Mouse (Mus musculus) thymus, postnatal 10 days (tissue): Measurements from ENCODE around the gene Blm.

Source experiments
- DNase-seq, 2 experiments: peaks; one replicate each; pipeline ENCODE4 v3.0.0; 2021; ENCODE audit warnings: low spot score in 2 of 2

Blm gene

GRCm38 (mm10) chr7:80535009-80535744 lies at the start of gene Blm:
Gene Blm (minus strand): TSS chr7:80535119.
- DNase-seq = peak; percentile 96

- DNase-seq = peak in 1 of 2 experiments; percentile 49
Measured at GRCm38 (mm10) chr7:80583981-80584380, 49.1 kb upstream of the Blm start.

DNA sequence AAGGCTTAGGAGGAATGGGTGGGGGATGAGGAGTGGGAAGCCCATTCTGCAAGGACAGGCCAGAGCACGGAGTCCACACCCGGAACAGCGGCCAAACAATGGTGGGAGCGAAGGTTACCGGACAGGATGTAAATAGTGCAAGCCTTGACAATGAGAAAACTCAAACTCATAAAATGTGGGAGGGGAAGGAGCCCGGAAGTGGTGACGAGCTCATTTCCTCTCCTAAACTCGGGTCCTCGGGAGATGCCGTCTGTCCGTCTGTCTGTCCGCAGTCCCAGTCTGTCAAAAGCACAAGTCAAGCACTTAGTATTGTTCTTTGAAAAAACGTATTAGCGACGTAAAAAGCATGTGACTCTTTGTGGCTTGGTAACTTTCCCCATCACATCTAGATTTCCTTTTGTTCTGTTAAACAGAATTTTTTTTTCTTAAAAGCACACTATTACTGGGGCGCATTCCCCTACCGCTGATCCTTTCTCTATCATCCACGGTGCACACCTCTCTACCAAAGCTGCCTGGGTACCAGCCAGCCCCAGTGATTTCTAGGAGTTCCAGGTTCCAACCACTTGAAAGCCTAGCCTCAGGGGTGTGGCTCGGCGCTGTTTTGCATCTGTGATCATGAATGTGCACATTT lies 48.0 kb upstream of the Blm start:
- DNase-seq = peak in 1 of 2 experiments; percentile 26

DNA sequence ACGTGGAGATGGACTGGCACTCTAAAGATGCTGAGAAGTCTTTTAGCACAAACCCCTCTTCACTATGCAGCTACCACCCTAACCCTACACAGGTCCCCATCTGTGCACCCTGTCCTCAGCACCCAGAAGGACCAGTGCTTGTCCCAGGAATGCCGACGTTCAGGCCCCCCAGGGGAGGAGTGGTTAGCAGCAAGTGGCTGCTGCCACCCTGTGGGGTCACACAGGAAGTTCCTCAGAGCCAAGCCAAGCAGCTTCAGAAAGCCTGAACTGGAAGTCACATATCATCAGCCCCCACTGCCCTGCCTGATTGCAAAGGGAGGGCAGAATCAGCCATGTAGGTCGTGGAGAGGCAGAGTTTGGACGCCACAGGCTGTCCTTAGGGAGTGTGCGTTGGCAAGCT lies 45.4 kb upstream of the Blm start:
- DNase-seq = peak in 1 of 2 experiments; percentile 35

GRCm38 (mm10) chr7:80577417-80577980 lies 42.6 kb upstream of the Blm start:
- no peak for DNase-seq

DNA sequence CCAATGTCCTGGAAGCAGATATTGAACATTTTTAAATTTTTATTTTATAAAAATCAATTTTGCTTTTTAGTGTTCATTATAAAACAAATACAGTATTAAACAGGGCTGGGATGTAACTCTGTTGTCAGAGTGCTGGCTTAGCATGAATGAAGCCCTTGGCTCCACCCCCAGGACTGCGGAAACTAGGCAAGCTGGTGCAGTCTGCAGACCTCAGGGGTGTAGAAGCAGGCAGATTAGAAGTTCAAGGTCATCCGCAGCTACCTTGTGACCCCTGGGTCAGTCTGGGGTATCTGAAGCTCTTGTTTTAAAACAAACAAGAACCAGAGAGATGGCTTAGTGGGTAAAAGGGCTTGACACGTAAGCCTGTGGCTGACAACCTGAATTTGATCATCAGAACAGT lies 41.7 kb upstream of the Blm start:
- no peak for DNase-seq

DNA sequence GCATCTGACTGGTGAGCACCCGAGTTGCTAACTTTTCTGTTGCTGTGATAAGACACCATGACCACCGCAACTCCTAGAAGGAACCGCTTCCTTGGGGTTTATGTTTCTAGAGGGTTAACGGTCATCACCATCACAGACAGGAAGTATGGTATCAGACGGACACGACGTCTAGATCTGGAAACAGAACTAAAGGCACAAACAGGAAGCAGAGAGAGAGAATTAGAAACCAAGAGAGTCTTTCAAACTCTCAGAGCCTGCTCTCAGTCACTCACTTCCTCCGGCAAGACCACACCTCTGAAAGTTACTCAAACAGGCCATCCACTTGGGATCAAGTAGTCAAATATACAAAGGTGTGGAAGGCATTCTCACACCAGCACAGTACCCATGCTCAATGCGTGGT lies 40.8 kb upstream of the Blm start:
- DNase-seq = no peak

DNA sequence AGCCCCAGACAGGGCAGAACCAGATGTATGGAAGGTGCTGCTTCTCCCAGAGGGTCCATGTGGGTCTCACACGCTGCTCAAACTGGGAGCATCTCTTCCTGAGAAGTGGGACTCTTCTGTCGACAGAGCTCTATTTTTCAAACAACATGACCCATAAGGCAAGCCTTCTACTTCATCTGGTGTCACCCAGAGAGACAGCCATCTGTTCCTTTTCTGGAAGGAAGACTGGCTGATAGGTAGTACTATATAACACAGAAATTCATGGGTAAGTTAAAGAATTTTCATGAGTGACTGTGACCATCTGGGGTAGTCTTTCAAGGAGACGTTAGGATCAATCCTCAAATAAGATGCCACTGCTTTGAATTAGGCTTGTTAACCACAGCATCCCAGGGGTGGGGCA lies 38.2 kb upstream of the Blm start:
- DNase-seq = no peak

DNA sequence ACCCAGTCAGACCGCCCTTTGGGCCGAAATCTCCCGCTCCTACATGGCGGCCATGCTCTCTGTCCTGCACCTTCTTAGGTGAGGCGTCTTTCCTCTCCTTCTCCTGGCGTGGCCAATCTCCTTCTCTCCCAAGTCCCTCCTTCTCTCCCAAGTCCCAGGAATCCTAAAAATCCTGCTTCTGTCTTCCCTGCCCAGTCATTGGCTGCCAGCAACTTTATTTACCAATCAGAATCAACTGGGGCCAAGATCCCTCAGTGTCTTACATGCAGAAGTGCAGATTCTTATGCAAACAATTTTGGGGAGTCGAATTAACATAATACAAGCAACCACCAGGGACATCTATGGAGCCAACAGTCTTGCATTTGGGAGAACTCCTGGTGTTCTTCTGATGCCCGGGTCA lies 33.1 kb upstream of the Blm start:
- DNase-seq = no peak

DNA sequence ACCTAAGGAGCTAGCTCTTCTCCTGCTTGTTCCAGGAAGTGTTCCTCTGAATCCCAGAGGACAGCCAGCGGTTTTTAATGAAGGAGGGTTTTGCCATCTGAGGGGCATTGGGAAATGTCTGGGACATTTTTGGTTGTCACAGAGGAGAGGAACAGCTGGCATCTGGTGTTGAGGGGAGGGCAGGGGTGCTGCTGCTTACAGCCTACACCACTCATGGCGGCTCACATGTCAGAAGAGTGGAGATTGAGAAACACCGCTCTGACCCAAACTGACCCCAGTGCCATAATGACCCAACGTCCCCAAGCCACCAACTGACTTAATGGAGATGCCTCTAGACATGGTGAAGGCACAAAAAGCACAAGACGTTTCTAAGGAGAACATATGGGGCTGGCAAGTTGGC lies 27.0 kb upstream of the Blm start:
- no peak for DNase-seq

DNA sequence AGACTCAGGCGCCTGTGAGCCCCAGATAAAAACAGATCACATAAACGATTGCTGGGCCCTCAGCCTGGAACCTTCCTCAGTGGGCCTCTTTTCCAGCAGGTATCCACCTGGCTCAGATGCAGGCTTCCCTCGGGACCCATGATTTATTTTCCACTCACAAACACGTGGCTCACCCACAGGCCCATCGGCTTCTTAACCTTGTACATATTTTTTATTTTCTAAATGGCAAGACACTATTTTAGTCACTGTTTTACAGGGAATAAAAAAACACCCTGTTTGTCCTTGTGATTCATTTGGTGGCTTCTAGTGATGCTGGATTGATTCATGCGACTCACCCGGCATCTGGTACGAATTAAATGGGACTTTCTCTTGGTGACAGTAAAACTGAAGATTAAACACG lies 26.4 kb upstream of the Blm start:
- DNase-seq = no peak

DNA sequence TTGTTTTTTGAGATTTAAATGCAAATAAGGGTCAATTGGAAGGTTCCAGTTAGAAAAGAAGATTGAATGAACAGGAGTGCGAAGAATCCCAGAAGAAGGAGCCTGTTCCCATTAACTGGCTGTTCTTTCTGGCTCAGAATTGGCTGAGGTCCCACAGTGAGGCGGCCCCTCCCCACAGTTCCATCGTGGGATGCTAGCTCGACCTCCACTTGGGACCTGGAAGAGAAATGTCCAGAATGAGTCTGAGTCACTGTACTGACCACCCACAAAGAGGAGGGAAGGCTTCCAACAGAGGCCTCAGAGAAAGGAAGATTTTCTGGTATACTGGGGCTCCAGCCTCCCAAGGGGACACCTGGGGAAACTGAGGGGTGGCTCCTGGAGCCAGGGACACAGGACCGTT lies 23.7 kb upstream of the Blm start:
- no peak for DNase-seq

DNA sequence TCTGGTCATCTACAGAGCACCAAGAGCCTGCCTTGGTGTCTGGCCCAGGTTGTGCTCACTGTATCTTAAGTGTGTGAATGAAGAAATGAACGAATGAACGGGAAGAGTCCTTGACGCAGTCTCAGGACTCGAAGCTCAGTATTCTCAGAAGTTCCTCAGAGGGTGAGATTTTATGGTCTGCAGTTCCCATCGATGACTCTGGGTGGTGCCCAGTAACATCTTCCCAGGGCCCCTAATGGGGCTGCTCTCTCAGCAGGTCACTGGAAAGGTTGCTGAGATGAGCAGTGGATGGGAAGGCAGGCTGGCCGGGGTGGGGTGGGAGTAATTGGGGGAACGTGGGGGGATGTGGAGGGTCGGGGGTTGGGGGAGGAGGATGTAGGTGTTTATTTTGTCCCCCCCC lies 23.2 kb upstream of the Blm start:
- DNase-seq = peak in 1 of 2 experiments; percentile 19

- no peak for DNase-seq
Measured at GRCm38 (mm10) chr7:80557161-80557560, 22.2 kb upstream of the Blm start.

- no peak for DNase-seq
Measured at GRCm38 (mm10) chr7:80556166-80556565, 21.2 kb upstream of the Blm start.

- DNase-seq = peak in 1 of 2 experiments; percentile 18
Measured at GRCm38 (mm10) chr7:80555146-80555545, 20.2 kb upstream of the Blm start.

DNA sequence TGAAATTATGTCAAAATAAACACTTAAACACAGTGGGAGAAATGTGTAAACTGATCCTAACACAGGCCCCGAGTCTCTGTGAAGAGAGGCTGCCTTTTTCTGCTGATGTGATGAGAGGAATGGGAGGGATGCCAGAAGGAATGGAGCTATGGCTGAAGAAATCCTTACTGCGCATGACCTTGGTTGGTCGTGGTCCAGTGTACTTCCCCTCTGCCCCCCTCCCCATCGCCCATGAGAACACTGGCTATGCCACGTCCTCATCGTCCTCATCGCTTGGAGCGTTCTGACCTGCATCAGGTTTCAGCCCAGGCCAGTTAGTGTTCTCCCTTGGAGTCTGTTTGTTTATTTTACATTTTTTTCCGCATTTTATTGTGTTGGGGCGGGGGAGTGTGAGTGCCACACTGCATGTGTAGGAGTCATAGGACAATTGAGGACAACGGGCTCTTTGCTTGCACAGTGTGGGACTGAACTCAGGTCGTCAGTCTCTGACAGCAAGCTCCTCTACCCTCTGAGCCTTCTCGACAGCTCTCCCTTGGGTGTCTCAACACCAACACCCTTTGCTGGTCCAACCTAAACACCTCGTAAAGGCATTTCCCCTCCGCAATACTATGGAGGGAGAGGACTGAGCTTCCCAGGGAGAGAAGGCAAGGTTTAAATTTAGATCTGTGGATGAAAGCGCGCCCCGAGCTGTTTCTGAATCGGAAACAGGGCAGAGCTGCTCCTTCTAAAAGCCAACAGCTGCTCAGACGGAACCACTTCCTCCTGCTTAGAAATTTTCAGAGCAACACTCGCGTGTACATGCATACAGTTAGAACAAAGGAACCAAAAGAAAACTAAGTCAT lies 19.5 kb upstream of the Blm start:
- peak; percentile 72 to 73 for DNase-seq

DNA sequence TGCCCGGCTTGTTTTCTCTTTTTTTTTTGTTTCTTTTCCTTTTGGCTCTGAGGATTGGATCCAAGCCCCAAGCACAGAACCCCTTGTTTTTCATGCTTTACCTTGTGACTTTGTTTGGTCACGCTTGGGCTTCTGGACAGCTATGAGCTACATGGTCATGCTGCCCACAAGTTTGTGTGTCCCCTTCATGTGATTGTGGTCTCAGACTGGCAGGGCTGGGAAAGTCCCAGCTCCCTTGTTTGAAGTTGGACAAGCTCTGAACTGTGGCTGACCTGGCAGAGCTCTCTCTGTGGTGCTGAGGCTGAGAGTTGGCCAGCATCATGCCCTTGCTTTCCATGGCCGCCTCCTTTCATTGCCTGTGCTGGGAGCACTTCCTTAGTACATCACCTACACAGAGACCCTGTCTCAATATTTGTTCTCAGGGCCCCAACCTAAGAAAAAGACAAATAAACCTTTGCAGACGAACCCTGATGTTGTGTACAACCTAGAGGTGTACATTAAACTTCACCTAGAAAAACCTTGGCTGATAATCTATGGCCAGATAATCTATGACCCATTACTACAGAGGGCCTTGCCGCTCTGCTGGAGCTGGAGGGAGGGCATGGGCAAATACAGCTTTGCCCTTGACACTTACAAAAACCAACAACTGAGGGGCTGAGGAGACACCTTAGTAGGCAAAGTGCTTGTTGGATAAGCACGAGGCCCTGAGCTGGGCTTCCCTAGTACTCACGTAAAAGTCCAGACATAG lies 13.8 kb upstream of the Blm start:
- no peak for DNase-seq

- no peak for DNase-seq
Measured at GRCm38 (mm10) chr7:80542139-80542831, 7.4 kb upstream of the Blm start.

GRCm38 (mm10) chr7:80539581-80539980 lies 4.7 kb upstream of the Blm start:
- no peak for DNase-seq
